Mouse (Mus musculus) CH12.LX (cell line): Measurements from ENCODE around the gene Shld2. TPM values are rescaled to one million over a fixed set of nuclear protein-coding genes. Genes with fewer than 3 reads are reported as not detected.
A peak's percentile ranks its signal among the peaks of the same experiment; 100 is the strongest.

Source experiments
- DNase-seq: peaks from one replicate; pipeline ENCODE4 v3.0.0-alpha.2; 2013; ENCODE audit errors: extremely low read depth
- H3K27ac ChIP-seq: 2 replicates; pipeline ENCODE4 v1.5.1; 2012; ENCODE audit warnings: low read depth, mild to moderate bottlenecking, control low read depth, moderate library complexity; ENCODE audit not compliant: insufficient read depth
- H3K27me3 ChIP-seq: replicated peaks from 2 replicates; pipeline ENCODE3; 2012; ENCODE audit warnings: inconsistent platforms
- H3K36me3 ChIP-seq, 2 experiments: replicated peaks in 1 of 2; 2 replicates each; pipeline versions ENCODE3 to v1.6.1; 2012; ENCODE audit warnings: inconsistent platforms in 1 of 2, low read length in 1 of 2, mild to moderate bottlenecking in 1 of 2, mixed read lengths in 1 of 2, moderate library complexity in 1 of 2; ENCODE audit not compliant: control insufficient read depth in 1 of 2, insufficient read depth in 1 of 2
- H3K4me1 ChIP-seq, 2 experiments: 2 replicates each; pipeline ENCODE4 v1.6.1; 2012; ENCODE audit warnings: inconsistent platforms in 1 of 2, moderate library complexity in 1 of 2; ENCODE audit not compliant: insufficient read depth in 2 of 2, control insufficient read depth in 1 of 2
- H3K4me2 ChIP-seq: 2 replicates; pipeline ENCODE4 v1.6.1; 2012; ENCODE audit warnings: low read depth, mild to moderate bottlenecking, control low read depth; ENCODE audit not compliant: poor library complexity, insufficient read depth, severe bottlenecking
- H3K4me3 ChIP-seq, 3 experiments: fragments of 150-350 bp in 1 of 3; sonication (generic) in 1 of 3; replicated peaks in 1 of 3; 2 replicates each; pipeline versions ENCODE3 to v1.5.1; 2011 to 2012; ENCODE audit warnings: low read depth in 2 of 3, low read length in 2 of 3, mild to moderate bottlenecking in 2 of 3, moderate library complexity in 2 of 3, control low read depth in 1 of 3, improper control_type of control experiment in 1 of 3, inconsistent platforms in 1 of 3, mixed read lengths in 1 of 3; ENCODE audit not compliant: poor library complexity in 1 of 3
- H3K79me2 ChIP-seq: replicated peaks from 2 replicates; pipeline ENCODE4 v1.6.1; 2012; ENCODE audit warnings: mild to moderate bottlenecking, moderate library complexity; ENCODE audit not compliant: control insufficient read depth, poor library complexity, insufficient read depth, severe bottlenecking; ENCODE audit errors: extremely low read depth
- H3K9ac ChIP-seq: 2 replicates; pipeline ENCODE4 v1.6.1; 2012; ENCODE audit warnings: low read depth, mild to moderate bottlenecking, control low read depth, moderate library complexity; ENCODE audit not compliant: insufficient read depth
- H3K9me3 ChIP-seq: replicated peaks from 2 replicates; pipeline ENCODE3; 2012; ENCODE audit warnings: low read length, inconsistent platforms, mixed read lengths
- BHLHE40 ChIP-seq: IDR thresholded peaks from 2 replicates; pipeline ENCODE4 v1.6.1; 2011; ENCODE audit warnings: mild to moderate bottlenecking, low read depth, low read length, improper control_type of control experiment
- CHD1 ChIP-seq: IDR thresholded peaks from 2 replicates; pipeline ENCODE4 v1.6.1; 2012; ENCODE audit warnings: low read depth, low read length, improper control_type of control experiment, inconsistent platforms
- CHD2 ChIP-seq: IDR thresholded peaks from 2 replicates; pipeline ENCODE4 v1.6.1; 2011; ENCODE audit warnings: low read length, improper control_type of control experiment
- CTCF ChIP-seq, 2 experiments: IDR thresholded peaks in 1 of 2; conservative IDR thresholded peaks in 1 of 2; 2 replicates each; pipeline ENCODE4 v1.5.1; 2011 to 2012; ENCODE audit warnings: low read depth in 2 of 2, low read length in 2 of 2, improper control_type of control experiment in 1 of 2, inconsistent platforms in 1 of 2, mild to moderate bottlenecking in 1 of 2, moderate library complexity in 1 of 2
- E2F4 ChIP-seq: IDR thresholded peaks from 2 replicates; pipeline ENCODE4 v1.6.1; 2011; ENCODE audit warnings: low read depth, low read length, improper control_type of control experiment; ENCODE audit not compliant: insufficient replicate concordance
- ELF1 ChIP-seq: IDR thresholded peaks from 2 replicates; pipeline ENCODE4 v1.6.1; 2014; ENCODE audit warnings: low read depth, mild to moderate bottlenecking, inconsistent platforms, low read length, improper control_type of control experiment
- EP300 ChIP-seq: IDR thresholded peaks from 2 replicates; pipeline ENCODE4 v1.6.1; 2011; ENCODE audit warnings: low read length, improper control_type of control experiment
- ETS1 ChIP-seq: conservative IDR thresholded peaks from 2 replicates; pipeline ENCODE4 v1.6.1; 2012; ENCODE audit warnings: low read depth, mild to moderate bottlenecking, inconsistent platforms, low read length, improper control_type of control experiment, moderate library complexity
- GABPA ChIP-seq: IDR thresholded peaks from 2 replicates; pipeline ENCODE4 v1.6.1; 2012; ENCODE audit warnings: low read depth, low read length, improper control_type of control experiment, inconsistent platforms; ENCODE audit not compliant: insufficient replicate concordance
- IRF4 ChIP-seq: IDR thresholded peaks from 2 replicates; pipeline ENCODE4 v1.6.1; 2014; ENCODE audit warnings: low read depth, mild to moderate bottlenecking, inconsistent platforms, low read length, improper control_type of control experiment
- JUND ChIP-seq: conservative IDR thresholded peaks from 2 replicates; pipeline ENCODE4 v1.6.1; 2011; ENCODE audit warnings: low read depth, low read length, improper control_type of control experiment
- KAT2A ChIP-seq: IDR thresholded peaks from 2 replicates; pipeline ENCODE4 v1.6.1; 2012; ENCODE audit warnings: low read length, improper control_type of control experiment, inconsistent platforms; ENCODE audit not compliant: insufficient replicate concordance
- MAFK ChIP-seq: IDR thresholded peaks from 2 replicates; pipeline ENCODE4 v1.6.1; 2011; ENCODE audit warnings: low read length, improper control_type of control experiment; ENCODE audit not compliant: insufficient replicate concordance
- MAX ChIP-seq: IDR thresholded peaks from 2 replicates; pipeline ENCODE4 v1.6.1; 2011; ENCODE audit warnings: low read length, improper control_type of control experiment
- MAZ ChIP-seq: IDR thresholded peaks from 2 replicates; pipeline ENCODE4 v1.6.1; 2012; ENCODE audit warnings: low read depth, mild to moderate bottlenecking, inconsistent platforms, low read length, improper control_type of control experiment, moderate library complexity
- MEF2A ChIP-seq: IDR thresholded peaks from 2 replicates; pipeline ENCODE4 v1.6.1; 2014; ENCODE audit warnings: low read depth, mild to moderate bottlenecking, inconsistent platforms, low read length, improper control_type of control experiment, borderline replicate concordance
- MXI1 ChIP-seq: IDR thresholded peaks from 2 replicates; pipeline ENCODE4 v1.6.1; 2011; ENCODE audit warnings: mild to moderate bottlenecking, low read depth, low read length, improper control_type of control experiment
- MYC ChIP-seq: IDR thresholded peaks from 2 replicates; pipeline ENCODE4 v1.6.1; 2011; ENCODE audit warnings: low read depth, mild to moderate bottlenecking, improper control_type of control experiment, low read length
- NELFE ChIP-seq: IDR thresholded peaks from 2 replicates; pipeline ENCODE4 v1.6.1; 2011; ENCODE audit warnings: low read depth, low read length, improper control_type of control experiment
- PAX5 ChIP-seq: IDR thresholded peaks from 2 replicates; pipeline ENCODE4 v1.6.1; 2012; ENCODE audit warnings: low read length, inconsistent platforms, mixed read lengths
- POLR2A ChIP-seq: IDR thresholded peaks from 2 replicates; pipeline ENCODE4 v1.6.1; 2011; ENCODE audit warnings: low read depth, mild to moderate bottlenecking, improper control_type of control experiment, low read length
- POLR2AphosphoS2 ChIP-seq: IDR thresholded peaks from 2 replicates; pipeline ENCODE4 v1.6.1; 2011; ENCODE audit warnings: low read depth, low read length, improper control_type of control experiment
- RAD21 ChIP-seq: IDR thresholded peaks from 2 replicates; pipeline ENCODE4 v1.6.1; 2011; ENCODE audit warnings: low read depth, mild to moderate bottlenecking, low read length, improper control_type of control experiment, moderate library complexity
- RCOR1 ChIP-seq: conservative IDR thresholded peaks from 2 replicates; pipeline ENCODE4 v1.6.1; 2012; ENCODE audit warnings: low read depth, mild to moderate bottlenecking, inconsistent platforms, low read length, improper control_type of control experiment
- SMC3 ChIP-seq: IDR thresholded peaks from 2 replicates; pipeline ENCODE4 v1.6.1; 2011; ENCODE audit warnings: low read depth, low read length, improper control_type of control experiment
- TCF12 ChIP-seq: IDR thresholded peaks from 2 replicates; pipeline ENCODE4 v1.6.1; 2014; ENCODE audit warnings: low read depth, mild to moderate bottlenecking, inconsistent platforms, low read length, improper control_type of control experiment
- UBTF ChIP-seq: IDR thresholded peaks from 2 replicates; pipeline ENCODE4 v1.6.1; 2012; ENCODE audit warnings: low read depth, mild to moderate bottlenecking, inconsistent platforms, low read length, improper control_type of control experiment, moderate library complexity
- USF1 ChIP-seq: IDR thresholded peaks from 2 replicates; pipeline ENCODE4 v1.6.1; 2014; ENCODE audit warnings: low read depth, mild to moderate bottlenecking, inconsistent platforms, low read length, improper control_type of control experiment
- ZKSCAN1 ChIP-seq: IDR thresholded peaks from 2 replicates; pipeline ENCODE4 v1.6.1; 2012; ENCODE audit warnings: low read depth, inconsistent platforms, low read length, improper control_type of control experiment, borderline replicate concordance
- ZMIZ1 ChIP-seq: IDR thresholded peaks from 2 replicates; pipeline ENCODE4 v1.6.1; 2012; ENCODE audit warnings: low read depth, mild to moderate bottlenecking, inconsistent platforms, low read length, improper control_type of control experiment
- ZNF384 ChIP-seq: IDR thresholded peaks from 2 replicates; pipeline ENCODE4 v1.6.1; 2012; ENCODE audit warnings: low read depth, low read length, improper control_type of control experiment, inconsistent platforms
- dilution Hi-C: fragments of 300-500 bp; cut with MboI; formaldehyde crosslinking; loops from 2 replicates; pipeline ENCODE4 v1.14.3; 2020; ENCODE audit warnings: low sequenced_read_pairs; ENCODE audit not compliant: extremely low pct_unique_long_range_greater_than_20kb, extremely low pct_ligation_motif_present
- in situ Hi-C: fragments of 300-500 bp; cut with MboI; formaldehyde crosslinking; loops from 3 replicates; pipeline ENCODE4 v1.14.3; 2019; ENCODE audit warnings: low sequenced_read_pairs, low pct_ligation_motif_present, low pct_unique_long_range_greater_than_20kb, mixed read lengths
- polyA plus RNA-seq: library from polyadenylated mRNA; unstranded; fragments of >175 nt; gene quantifications from 2 replicates; pipeline ENCODE4 v1.2.1, GENCODE M21; 2012; ENCODE audit warnings: low read depth; ENCODE audit not compliant: insufficient read length
- total RNA-seq, 2 experiments: library from RNA; depleted of rRNA; stranded (reverse); fragments of 300-350 nt in 1 of 2; fragments of >200 nt in 1 of 2; gene quantifications; 2 replicates each; pipeline ENCODE4 v1.2.3; 2012 to 2014

Gene Shld2
- total and polyA plus RNA-seq, 3 experiments, result 12.0 to 21.8 (median 13.9) TPM

DNA sequence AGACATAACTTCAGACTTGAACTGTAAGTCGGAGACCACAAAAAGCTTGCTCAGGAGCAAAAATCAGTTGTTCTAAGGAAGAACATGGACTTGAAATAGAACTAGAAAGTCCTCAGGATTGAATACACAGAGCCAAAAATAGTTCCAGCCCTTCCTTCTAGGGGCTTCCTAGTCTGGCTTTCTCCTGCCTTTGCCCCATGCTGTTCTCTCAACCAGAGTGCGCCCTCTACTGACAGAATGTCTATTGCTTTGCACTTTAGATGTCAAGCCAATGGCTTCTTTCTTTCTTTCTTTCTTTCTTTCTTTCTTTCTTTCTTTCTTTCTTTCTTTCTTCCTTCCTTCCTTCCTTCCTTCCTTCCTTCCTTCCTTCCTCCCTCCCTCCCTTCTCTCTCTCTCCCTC is 101.6 kb downstream of the Shld2 start:
- in situ Hi-C loops, result no loop called here
- Histone ChIP-seq H3K9me3 (peaks cover 3% of the 10 kb centered on the region), H3K9ac (no peak overlapping the region), H3K4me1 (peaks cover 8 to 20% of the 10 kb centered on the region in 2 experiments), H3K4me2 (peak overlapping the region; percentile 94), H3K4me3 (peak overlapping the region in 1 of 3 experiments; percentile 35), H3K27me3 (peaks cover 28% of the 10 kb centered on the region), H3K27ac (no peak overlapping the region), H3K36me3 (no peaks in the 10 kb centered on the region), H3K79me2 (no peaks in the 10 kb centered on the region)
- dilution Hi-C loops, result no loop called here
- peak; percentile 69; the same call in 1 of the 2 replicates for TF ChIP-seq MEF2A
- TF ChIP-seq TCF12, result no peak
- peak; percentile 66 for TF ChIP-seq SMC3
- TF ChIP-seq POLR2AphosphoS2, result no peak
- 0 out of 2 replicates have a peak, but pooled peaks have one; percentile 25 for TF ChIP-seq MYC
- peak; percentile 69 to 82 for TF ChIP-seq CTCF (conservative IDR thresholded peaks at IDR 0.05 in 1 of 2, IDR thresholded peaks at IDR 0.05 in 1 of 2; ENCODE audit: low read depth in 2 of 2, low read length in 2 of 2)
- no peak for TF ChIP-seq PAX5
- TF ChIP-seq ELF1, result 0 out of 2 replicates have a peak, but pooled peaks have one; percentile 16
- peak; percentile 75 for TF ChIP-seq RAD21
- peak; percentile 80 for DNase-seq

DNA sequence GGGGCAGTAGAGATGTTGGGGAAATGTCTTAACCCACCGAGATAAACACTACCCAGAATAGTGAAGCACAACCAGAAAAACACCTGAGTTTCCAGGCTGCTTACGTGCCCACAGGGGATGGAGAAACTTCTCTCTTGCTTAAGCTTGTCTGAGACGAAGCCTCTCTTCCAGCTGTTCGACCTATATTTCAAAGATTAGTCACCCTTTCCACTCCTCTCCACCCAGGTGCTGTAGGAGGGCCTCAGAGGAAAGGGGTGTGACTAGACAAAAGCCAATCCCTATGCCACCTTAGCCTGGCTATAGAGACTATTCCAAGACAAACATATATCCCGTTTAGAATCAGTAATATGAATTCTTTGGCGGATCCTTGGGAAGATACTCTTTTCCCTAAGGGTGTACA is 102.3 kb downstream of the Shld2 start:
- peak overlapping the region; percentile 94 for H3K4me2 ChIP-seq
- no peak for TF ChIP-seq CHD2
- 0 out of 2 replicates have a peak, but pooled peaks have one; percentile 22 for TF ChIP-seq ELF1
- TF ChIP-seq TCF12, result peak; percentile 99
- no peak for TF ChIP-seq ZNF384
- no peak for TF ChIP-seq GABPA
- no peak for TF ChIP-seq ZMIZ1
- no peak for TF ChIP-seq E2F4
- TF ChIP-seq MAX, result peak; percentile 57; the same call in 1 of the 2 replicates
- no peak for TF ChIP-seq ZKSCAN1
- TF ChIP-seq IRF4, result peak; percentile 87
- TF ChIP-seq EP300, result peak; percentile 96
- TF ChIP-seq MXI1, result no peak
- TF ChIP-seq USF1, result no peak
- TF ChIP-seq UBTF, result no peak
- TF ChIP-seq KAT2A, result no peak
- 0 out of 2 replicates have a peak, but pooled peaks have one; percentile 30 for TF ChIP-seq MYC
- TF ChIP-seq MAZ, result peak; percentile 77; the same call in 1 of the 2 replicates
- TF ChIP-seq JUND, result peak; percentile 99
- no peak for TF ChIP-seq NELFE
- TF ChIP-seq POLR2A, result no peak
- TF ChIP-seq RAD21, result no peak; the same call in 1 of the 2 replicates
- peak; percentile 78; the same call in 1 of the 2 replicates for TF ChIP-seq RCOR1
- TF ChIP-seq CTCF (conservative IDR thresholded peaks at IDR 0.05 in 1 of 2, IDR thresholded peaks at IDR 0.05 in 1 of 2; ENCODE audit: low read depth in 2 of 2, low read length in 2 of 2), result no peak; a peak in 1 of 4 replicates
- 0 out of 2 replicates have a peak, but pooled peaks have one; percentile 29 for TF ChIP-seq MAFK
- peak; percentile 94 for TF ChIP-seq MEF2A
- TF ChIP-seq CHD1, result no peak
- peak; percentile 61 for TF ChIP-seq BHLHE40
- TF ChIP-seq ETS1, result peak; percentile 97
- no peak for TF ChIP-seq POLR2AphosphoS2

More for the DNA sequence above, 102.3 kb downstream of the Shld2 start:
- no peaks in the 10 kb centered on the region for H3K36me3 ChIP-seq
- H3K27ac ChIP-seq, result no peak overlapping the region
- in situ Hi-C loops, result no loop called here
- dilution Hi-C loops, result no loop called here
- peak; percentile 81 for DNase-seq
- no peak overlapping the region for H3K9ac ChIP-seq
- no peaks in the 10 kb centered on the region for H3K79me2 ChIP-seq
- peaks cover 3% of the 10 kb centered on the region for H3K9me3 ChIP-seq
- H3K4me3 ChIP-seq, result peak overlapping the region in 2 of 3 experiments; percentile 19 to 35
- peaks cover 8 to 20% of the 10 kb centered on the region in 2 experiments for H3K4me1 ChIP-seq
- peaks cover 34% of the 10 kb centered on the region for H3K27me3 ChIP-seq
